19 mouse cellular contexts compared by ENCODE assay signal in the genomic region with DNA sequence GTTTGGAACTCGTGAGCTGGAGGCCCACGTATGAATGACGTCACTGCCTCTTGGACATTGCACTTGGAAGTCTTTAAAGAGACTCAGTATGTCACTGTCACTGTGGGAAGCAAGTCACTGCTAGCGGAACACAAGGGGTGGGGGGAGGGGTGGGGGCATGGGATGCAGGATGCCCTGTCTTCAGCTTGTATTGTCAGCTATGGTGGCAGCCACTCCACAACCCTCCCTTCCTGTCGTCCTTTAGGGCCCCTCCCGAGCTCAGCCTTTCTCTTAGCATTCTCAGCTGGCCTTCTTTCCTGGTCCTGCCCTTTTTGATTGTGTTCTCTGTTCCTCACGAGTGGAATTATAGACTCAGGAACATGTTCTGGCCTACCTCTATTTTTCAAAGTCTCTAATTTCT. TPM values are rescaled to one million over a fixed set of nuclear protein-coding genes. Genes with fewer than 3 reads are reported as not detected.
DNase-seq lines count a peak whose midpoint lies in the region; ATAC-seq and TF ChIP-seq lines count a peak whose summit lies in the region.
"Had no signal": no experiment of that assay in that cellular context is flagged by ENCODE, and none has a peak within 500 bp of the region (broad histone marks: within the 10 kb centered on the region; RNA-seq: fewer than 3 reads in every experiment).

No protein-coding gene starts in this region.

- H3K4me2 ChIP-seq in kidney, postnatal 0 days (ENCODE audit: low read length) = no peak overlapping the region
- H3K4me2 ChIP-seq in liver, embryonic 12.5 days = no peak overlapping the region
- no peak overlapping the region for H3K4me2 ChIP-seq in forebrain, embryonic 11.5 days (ENCODE audit: low read depth, low read length, severe bottlenecking)
- H3K4me2 ChIP-seq: embryonic facial prominence, embryonic 13.5 days; hindbrain, embryonic 13.5 days; limb, embryonic 12.5 days; stomach, embryonic 15.5 days had no signal

- peaks cover 31% of the 10 kb centered on the region for H3K4me1 ChIP-seq in heart, adult 2 months (ENCODE audit: control insufficient read depth, insufficient read depth, low read length)
- H3K4me1 ChIP-seq in kidney, postnatal 0 days (replicated peaks; ENCODE audit: insufficient read depth, low read length) = peaks cover 33% of the 10 kb centered on the region
- peaks cover 34% of the 10 kb centered on the region for H3K4me1 ChIP-seq in liver, embryonic 12.5 days
- no peaks in the 10 kb centered on the region for H3K4me1 ChIP-seq in forebrain, embryonic 11.5 days (replicated peaks; ENCODE audit: control insufficient read depth, insufficient read depth, low read length)

- H3K27ac ChIP-seq in heart, adult 2 months = peak overlapping the region; percentile 84
- H3K27ac ChIP-seq in kidney, postnatal 0 days = no peak overlapping the region; the same call in 1 of the 2 replicates
- H3K27ac ChIP-seq in liver, embryonic 12.5 days = 0 out of 2 replicates have a peak overlapping the region, but pooled peaks have one; percentile 10
- no peak overlapping the region for H3K27ac ChIP-seq in forebrain, embryonic 11.5 days (ENCODE audit: low read depth, low read length)
- H3K27ac ChIP-seq: limb, embryonic 12.5 days; stomach, embryonic 15.5 days had no signal

- intact Hi-C loops in heart, adult 2 months (cut with DNase I) = loop anchor here (5.0 kb wide), 2 partner anchors 36 to 629 kb away; no protein-coding TSS in a partner anchor

- no peak for TF ChIP-seq POLR2A in heart, adult 2 months (IDR thresholded peaks at IDR 0.05; ENCODE audit: insufficient read depth, low read depth, low read length)

- peaks cover 6% of the 10 kb centered on the region for H3K79me2 ChIP-seq in heart, adult 2 months (replicated peaks; ENCODE audit: control insufficient read depth, insufficient read depth, low read length)

- H3K27me3 ChIP-seq in heart, adult 2 months (ENCODE audit: control insufficient read depth, insufficient read depth, low read length) = no peaks in the 10 kb centered on the region
- no peaks in the 10 kb centered on the region for H3K27me3 ChIP-seq in kidney, postnatal 0 days (ENCODE audit: insufficient read depth, low read length)
- H3K27me3 ChIP-seq in liver, embryonic 12.5 days (replicated peaks) = no peaks in the 10 kb centered on the region
- no peaks in the 10 kb centered on the region for H3K27me3 ChIP-seq in forebrain, embryonic 11.5 days (ENCODE audit: control insufficient read depth, insufficient read depth, low read length)
- H3K27me3 ChIP-seq: embryonic facial prominence, embryonic 13.5 days; hindbrain, embryonic 13.5 days; limb, embryonic 12.5 days; stomach, embryonic 15.5 days had no signal

- no peak overlapping the region for H3K4me3 ChIP-seq in heart, adult 2 months
- H3K4me3 ChIP-seq in kidney, postnatal 0 days (replicated peaks; ENCODE audit: low read depth, low read length) = no peak overlapping the region
- no peak overlapping the region for H3K4me3 ChIP-seq in liver, embryonic 12.5 days
- H3K4me3 ChIP-seq in forebrain, embryonic 11.5 days (ENCODE audit: low read depth, low read length) = no peak overlapping the region
- H3K4me3 ChIP-seq: embryonic facial prominence, embryonic 13.5 days; hindbrain, embryonic 13.5 days; limb, embryonic 12.5 days; stomach, embryonic 15.5 days had no signal

- no peak for TF ChIP-seq EP300 in heart, adult 2 months (IDR thresholded peaks at IDR 0.05; ENCODE audit: insufficient read depth, low read depth, low read length)

- no peak for ATAC-seq in kidney, postnatal 0 days (replicated peaks; ENCODE audit: low FRiP score, low read depth)
- ATAC-seq in liver, embryonic 12.5 days = no peak
- no peak; the same call in 1 of the 2 replicates for ATAC-seq in forebrain, embryonic 11.5 days (replicated peaks; ENCODE audit: low FRiP score)
- ATAC-seq: activated CD4-positive, CD25-positive, alpha-beta regulatory T cell, adult 4 months had no signal

- H3K9me3 ChIP-seq in kidney, postnatal 0 days (replicated peaks; ENCODE audit: low read length) = no peaks in the 10 kb centered on the region
- H3K9me3 ChIP-seq in liver, embryonic 12.5 days (replicated peaks) = no peaks in the 10 kb centered on the region
- H3K9me3 ChIP-seq in forebrain, embryonic 11.5 days (ENCODE audit: control insufficient read depth, low read length) = no peaks in the 10 kb centered on the region
- H3K9me3 ChIP-seq: embryonic facial prominence, embryonic 13.5 days; hindbrain, embryonic 13.5 days; limb, embryonic 12.5 days; stomach, embryonic 15.5 days had no signal

- 9% methylated on average over 7 of the region's 7 CpGs for WGBS in heart, adult 2 months
- WGBS in kidney, postnatal 0 days = 44% methylated on average over 7 of the region's 7 CpGs
- WGBS in liver, embryonic 12.5 days (ENCODE audit: insufficient replicate concordance) = 33% methylated on average over 7 of the region's 7 CpGs
- WGBS in forebrain, embryonic 11.5 days = 56% methylated on average over 7 of the region's 7 CpGs

- no peak for DNase-seq in heart, adult 2 months
- DNase-seq in heart, adult 9 months (ENCODE audit: low spot score in 2 of 2) = no peak
- DNase-seq in kidney, postnatal 0 days (ENCODE audit: low spot score) = peak; percentile 41
- DNase-seq in kidney, adult 18-20 months = no peak
- DNase-seq in ZHBTc4 (ENCODE audit: low read depth, low spot score) = peak; percentile 19
- no peak for DNase-seq in spleen, postnatal 14 days (ENCODE audit: low spot score in 2 of 2)
- DNase-seq in forebrain, embryonic 11.5 days (ENCODE audit: low spot score) = no peak
- DNase-seq: B cell, adult 2 months; cerebellum, adult 8-10 months; gastrocnemius, postnatal 14 days; kidney, adult 8-10 months; kidney, postnatal 36 days; layer of hippocampus, adult 9-11 months had no signal

- no peak overlapping the region for H3K9ac ChIP-seq in heart, adult 2 months (ENCODE audit: low read depth, low read length)
- H3K9ac ChIP-seq in kidney, postnatal 0 days (ENCODE audit: low read depth, low read length) = no peak overlapping the region
- no peak overlapping the region for H3K9ac ChIP-seq in liver, embryonic 12.5 days
- no peak overlapping the region for H3K9ac ChIP-seq in forebrain, embryonic 11.5 days (ENCODE audit: low read length)
- H3K9ac ChIP-seq: embryonic facial prominence, embryonic 13.5 days; hindbrain, embryonic 13.5 days; limb, embryonic 12.5 days; stomach, embryonic 15.5 days had no signal

- no peak for TF ChIP-seq CTCF in heart, adult 2 months (IDR thresholded peaks at IDR 0.05)
- TF ChIP-seq CTCF in kidney, postnatal 0 days (IDR thresholded peaks at IDR 0.05; ENCODE audit: low read depth) = no peak

- H3K36me3 ChIP-seq in heart, adult 2 months (ENCODE audit: control insufficient read depth, insufficient read depth, low read length) = peaks cover 7% of the 10 kb centered on the region
- no peaks in the 10 kb centered on the region for H3K36me3 ChIP-seq in kidney, postnatal 0 days (ENCODE audit: insufficient read depth, low read length)
- H3K36me3 ChIP-seq in liver, embryonic 12.5 days = no peaks in the 10 kb centered on the region
- H3K36me3 ChIP-seq in forebrain, embryonic 11.5 days (ENCODE audit: control insufficient read depth, insufficient read depth, low read length) = no peaks in the 10 kb centered on the region
- H3K36me3 ChIP-seq: embryonic facial prominence, embryonic 13.5 days; hindbrain, embryonic 13.5 days; limb, embryonic 12.5 days; stomach, embryonic 15.5 days had no signal

RNA-seq across cellular contexts. Expression of a gene that starts 40.3 kb away (rescaled TPM):
- 10 to 100 TPM; 23.6 to 25.1 TPM for total RNA-seq in heart, adult 2 months (2021)
- polyA plus RNA-seq in heart, adult 2 months (2012; rRNA removed) = 7.7 and 14.3 TPM in 2 replicates
- polyA plus RNA-seq in kidney, postnatal 0 days (2015; fragmentation: Nextera tagmentation; extraction: Ambion mirVana) = 32.9 and 39.5 TPM in 2 replicates
- polyA plus RNA-seq in liver, embryonic 12.5 days (2016; fragmentation: Nextera tagmentation; extraction: Ambion mirVana) = 9.5 and 10.6 TPM in 2 replicates
- 20.4 and 22.1 TPM in 2 replicates for polyA plus RNA-seq in forebrain, embryonic 11.5 days (2014; fragmentation: Nextera tagmentation; extraction: Ambion mirVana)

Comparison
In these comparisons a context has a peak if more than half of its experiments do, and no peak if none do; other contexts are left out.
1. DNase-seq: peak in kidney, postnatal 0 days (single experiment) and ZHBTc4 (single experiment); none in heart, adult 2 months (0 of 2), heart, adult 9 months (0 of 2), kidney, adult 18-20 months (single experiment), spleen, postnatal 14 days (0 of 2) and forebrain, embryonic 11.5 days (single experiment).
2. H3K27ac ChIP-seq: peak in heart, adult 2 months (single experiment) and liver, embryonic 12.5 days (single experiment); none in kidney, postnatal 0 days (single experiment) and forebrain, embryonic 11.5 days (single experiment).